Mouse (Mus musculus) testis, adult 2 months (tissue): ENCODE results near the gene Nptx1. TPM values are rescaled to one million over a fixed set of nuclear protein-coding genes. Genes with fewer than 3 reads are reported as not detected.

Source experiments
- H3K27ac ChIP-seq: fragments of 200-500 bp; 2 replicates; pipeline ENCODE4 v1.5.1; 2012; ENCODE audit warnings: low read depth, low read length; ENCODE audit not compliant: control insufficient read depth, insufficient read depth
- H3K27me3 ChIP-seq: fragments of 200-500 bp; 2 replicates; pipeline ENCODE4 v1.6.1; 2012; ENCODE audit warnings: mild to moderate bottlenecking, low read length, moderate library complexity; ENCODE audit not compliant: control insufficient read depth, insufficient read depth
- H3K36me3 ChIP-seq: fragments of 200-500 bp; 2 replicates; pipeline ENCODE4 v1.6.1; 2012; ENCODE audit warnings: mild to moderate bottlenecking, low read length; ENCODE audit not compliant: control insufficient read depth, insufficient read depth
- H3K4me1 ChIP-seq: fragments of 200-500 bp; 2 replicates; pipeline ENCODE4 v1.6.1; 2012; ENCODE audit warnings: low read length; ENCODE audit not compliant: control insufficient read depth, insufficient read depth
- H3K4me3 ChIP-seq: fragments of 200-500 bp; 2 replicates; pipeline ENCODE4 v1.5.1; 2012; ENCODE audit warnings: low read depth, mild to moderate bottlenecking, low read length, moderate library complexity, mixed read lengths; ENCODE audit not compliant: control insufficient read depth
- CTCF ChIP-seq: fragments of 200-500 bp; IDR thresholded peaks from 2 replicates; pipeline ENCODE4 v1.5.1; 2012; ENCODE audit warnings: low read depth, mild to moderate bottlenecking, inconsistent platforms, low read length, moderate library complexity; ENCODE audit not compliant: control insufficient read depth, insufficient read depth, insufficient replicate concordance
- POLR2A ChIP-seq: fragments of 200-500 bp; IDR thresholded peaks from 2 replicates; pipeline ENCODE4 v1.6.1; 2012; ENCODE audit warnings: low read depth, mild to moderate bottlenecking, inconsistent platforms, low read length, moderate library complexity; ENCODE audit not compliant: control insufficient read depth
- polyA plus RNA-seq: library from polyadenylated mRNA; depleted of rRNA; stranded (reverse); fragments of >200 nt; gene quantifications from 2 replicates; pipeline ENCODE4 v1.2.3, GENCODE M21; 2012

Nptx1 gene
- polyA plus RNA-seq, 1 experiment = 0.22 TPM

- Histone ChIP-seq H3K27me3 (no peaks in the 10 kb centered on the region), H3K4me3 (no peak overlapping the region), H3K4me1 (peaks cover 7% of the 10 kb centered on the region), H3K27ac (no peak overlapping the region), H3K36me3 (no peaks in the 10 kb centered on the region)
- TF ChIP-seq POLR2A = no peak
- no peak for TF ChIP-seq CTCF
Observed at GRCm38 (mm10) chr11:119521920-119522710, 25.4 kb downstream of the Nptx1 start.

DNA sequence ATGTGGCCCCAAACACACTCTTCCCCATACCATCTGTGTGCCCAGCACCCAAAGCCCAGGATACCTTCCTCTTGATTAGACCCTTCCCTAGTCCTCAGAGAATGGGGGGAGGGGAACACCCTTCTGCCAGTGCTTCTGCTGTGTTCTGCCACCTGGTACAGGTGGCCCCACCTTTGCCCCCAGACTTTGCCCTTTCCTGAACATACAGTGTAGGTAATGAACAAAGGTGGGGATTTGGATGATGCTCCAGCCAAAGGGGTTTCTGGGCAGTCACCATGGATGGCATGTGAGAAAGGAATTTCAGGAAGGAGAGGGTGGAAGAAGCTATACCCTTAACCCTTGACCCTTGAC, 26.9 kb downstream of the Nptx1 start:
- no peak for TF ChIP-seq POLR2A
- no peak for TF ChIP-seq CTCF
- no peaks in the 10 kb centered on the region for H3K27me3 ChIP-seq
- no peak overlapping the region for H3K27ac ChIP-seq
- no peak overlapping the region for H3K4me3 ChIP-seq
- no peaks in the 10 kb centered on the region for H3K36me3 ChIP-seq
- peaks cover 7% of the 10 kb centered on the region for H3K4me1 ChIP-seq

DNA sequence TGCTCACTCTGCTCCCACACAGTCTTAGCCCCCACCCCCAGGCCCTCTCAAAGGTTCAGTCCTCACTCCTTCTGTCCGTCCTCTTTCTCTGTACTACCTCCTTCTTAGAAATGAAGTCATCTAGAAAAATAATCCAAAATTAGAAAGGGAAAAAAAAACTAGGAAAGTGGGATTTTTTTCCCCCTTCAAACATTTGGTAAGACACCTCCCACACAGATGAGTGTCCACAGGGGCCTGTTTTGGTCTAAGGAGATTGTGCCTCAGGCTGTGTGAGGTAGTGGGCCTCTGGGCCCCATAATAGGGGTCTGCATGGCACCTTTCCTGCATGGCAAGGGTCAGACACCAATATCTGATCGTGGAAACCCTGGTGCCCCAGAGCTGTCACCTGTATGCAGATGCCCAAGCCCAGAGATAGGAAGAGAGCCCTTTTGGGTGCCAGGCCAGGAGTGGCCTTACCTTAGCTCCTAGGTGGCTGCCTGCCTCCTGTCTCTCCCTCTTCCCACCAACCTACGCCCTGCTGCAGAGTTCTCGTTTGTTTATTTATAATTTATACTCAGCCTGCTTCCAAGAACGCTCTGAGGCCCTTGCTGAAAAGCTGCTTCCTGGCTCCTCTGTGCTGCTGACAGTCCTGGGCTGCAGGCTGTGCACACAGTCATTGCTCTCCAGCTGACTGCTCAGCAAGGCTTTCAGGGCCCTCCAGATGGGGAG, 27.4 kb downstream of the Nptx1 start:
- H3K36me3 ChIP-seq = no peaks in the 10 kb centered on the region
- H3K4me3 ChIP-seq = no peak overlapping the region
- no peak for TF ChIP-seq POLR2A
- no peak for TF ChIP-seq CTCF
- peaks cover 8% of the 10 kb centered on the region for H3K4me1 ChIP-seq
- H3K27me3 ChIP-seq = no peaks in the 10 kb centered on the region
- no peak overlapping the region for H3K27ac ChIP-seq

GRCm38 (mm10) chr11:119519387-119519786, 28.2 kb downstream of the Nptx1 start:
- Histone ChIP-seq H3K36me3 (no peaks in the 10 kb centered on the region), H3K4me1 (peaks cover 7% of the 10 kb centered on the region), H3K27me3 (no peaks in the 10 kb centered on the region), H3K4me3 (no peak overlapping the region), H3K27ac (no peak overlapping the region)
- TF ChIP-seq POLR2A = no peak
- TF ChIP-seq CTCF = no peak

GRCm38 (mm10) chr11:119516677-119517361, 30.7 kb downstream of the Nptx1 start:
- no peak overlapping the region for H3K4me3 ChIP-seq
- no peak overlapping the region for H3K27ac ChIP-seq
- peaks cover 4% of the 10 kb centered on the region; the same call in 1 of the 2 replicates for H3K4me1 ChIP-seq
- no peaks in the 10 kb centered on the region for H3K36me3 ChIP-seq
- H3K27me3 ChIP-seq = no peaks in the 10 kb centered on the region
- TF ChIP-seq CTCF (no peak), POLR2A (no peak)

- TF ChIP-seq CTCF (no peak), POLR2A (no peak)
- Histone ChIP-seq H3K36me3 (no peaks in the 10 kb centered on the region), H3K4me3 (no peak overlapping the region), H3K4me1 (peaks cover 4% of the 10 kb centered on the region; the same call in 1 of the 2 replicates), H3K27ac (no peak overlapping the region), H3K27me3 (no peaks in the 10 kb centered on the region)
Observed at GRCm38 (mm10) chr11:119515823-119516676, 31.5 kb downstream of the Nptx1 start.
